Mouse (Mus musculus) midbrain, embryonic 14.5 days (tissue): ENCODE data around the gene Drap1. TPM values are rescaled to one million over a fixed set of nuclear protein-coding genes. Genes with fewer than 3 reads are reported as not detected.
A peak's percentile ranks its signal among the peaks of the same experiment; 100 is the strongest.
"Not testable (repeated sequence)": the region's sequence is repeated elsewhere in the genome, so short reads cannot be mapped to it uniquely, and the experiment has no call there.

ENCODE experiments used
- ATAC-seq: fragments of 200-750 bp; cut with Nextera tagmentation; 2 replicates; pipeline ENCODE4 v1.8.0; 2017; ENCODE audit warnings: moderate number of reproducible peaks, moderate library complexity; ENCODE audit not compliant: low FRiP score, low TSS enrichment
- DNase-seq: peaks from one replicate; pipeline ENCODE4 v3.0.0-alpha.2; 2015
- H3K27ac ChIP-seq: fragments of 300-500 bp; sonication (generic); replicated peaks from 2 replicates; pipeline ENCODE4 v1.5.1; 2014; ENCODE audit warnings: mild to moderate bottlenecking, low read depth, low read length, moderate library complexity
- H3K27me3 ChIP-seq: fragments of 300-500 bp; sonication (generic); 2 replicates; pipeline ENCODE4 v1.6.1; 2014; ENCODE audit warnings: low read length, control low read depth, mixed read lengths; ENCODE audit not compliant: control insufficient read depth, insufficient read depth
- H3K36me3 ChIP-seq: fragments of 300-500 bp; sonication (generic); 2 replicates; pipeline ENCODE4 v1.6.1; 2014; ENCODE audit warnings: low read length, control low read depth; ENCODE audit not compliant: control insufficient read depth, insufficient read depth
- H3K4me1 ChIP-seq: fragments of 300-500 bp; sonication (generic); 2 replicates; pipeline ENCODE4 v1.6.1; 2014; ENCODE audit warnings: mild to moderate bottlenecking, antibody characterized with exemption, low read length, control low read depth; ENCODE audit not compliant: control insufficient read depth, insufficient read depth
- H3K4me2 ChIP-seq: fragments of 300-500 bp; sonication (generic); 2 replicates; pipeline ENCODE4 v1.6.1; 2014; ENCODE audit warnings: mild to moderate bottlenecking, low read length, moderate library complexity
- H3K4me3 ChIP-seq: fragments of 300-500 bp; sonication (generic); replicated peaks from 2 replicates; pipeline ENCODE4 v1.5.1; 2014; ENCODE audit warnings: low read depth, low read length
- H3K9ac ChIP-seq: fragments of 300-500 bp; sonication (generic); replicated peaks from 2 replicates; pipeline ENCODE4 v1.6.1; 2014; ENCODE audit warnings: mild to moderate bottlenecking, low read length, moderate library complexity
- H3K9me3 ChIP-seq: fragments of 300-500 bp; sonication (generic); 2 replicates; pipeline ENCODE4 v1.6.1; 2016; ENCODE audit warnings: low read length, control low read depth, mixed read lengths; ENCODE audit not compliant: control insufficient read depth
- WGBS: fragments of 180-500 bp; shearing (Covaris S2); extraction: QIAGEN DNeasy Blood & Tissue Kit; methylation state at CpG from one replicate; pipeline ENCODE4 v1.1.7; 2014; 5-methylcytosine and 5-hydroxymethylcytosine counted together
- polyA plus RNA-seq: library from polyadenylated mRNA; unstranded; fragments of >200 nt; fragmentation: Nextera tagmentation; extraction: Ambion mirVana; gene quantifications from 2 replicates; pipeline ENCODE4 v1.2.1, GENCODE M21; 2014

Drap1 gene
- polyA plus RNA-seq, 1 experiment from 2014 or later = 225 TPM

- Histone ChIP-seq H3K9me3 (no peaks in the 10 kb centered on the region), H3K9ac (peak overlapping the region; percentile 78), H3K27me3 (no peaks in the 10 kb centered on the region), H3K27ac (peak overlapping the region; percentile 87), H3K4me3 (peak overlapping the region; percentile 60), H3K4me2 (peak overlapping the region; percentile 83), H3K4me1 (peaks cover 12% of the 10 kb centered on the region; the same call in 1 of the 2 replicates), H3K36me3 (no peaks in the 10 kb centered on the region)
- ATAC-seq = no peak; the same call in 1 of the 2 replicates
- WGBS = 17% methylated on average over 7 of the region's 7 CpGs
- DNase-seq = peak; percentile 82
These were observed 17.6 kb downstream of the Drap1 start for GRCm38 (mm10) chr19:5407133-5407532.

DNA sequence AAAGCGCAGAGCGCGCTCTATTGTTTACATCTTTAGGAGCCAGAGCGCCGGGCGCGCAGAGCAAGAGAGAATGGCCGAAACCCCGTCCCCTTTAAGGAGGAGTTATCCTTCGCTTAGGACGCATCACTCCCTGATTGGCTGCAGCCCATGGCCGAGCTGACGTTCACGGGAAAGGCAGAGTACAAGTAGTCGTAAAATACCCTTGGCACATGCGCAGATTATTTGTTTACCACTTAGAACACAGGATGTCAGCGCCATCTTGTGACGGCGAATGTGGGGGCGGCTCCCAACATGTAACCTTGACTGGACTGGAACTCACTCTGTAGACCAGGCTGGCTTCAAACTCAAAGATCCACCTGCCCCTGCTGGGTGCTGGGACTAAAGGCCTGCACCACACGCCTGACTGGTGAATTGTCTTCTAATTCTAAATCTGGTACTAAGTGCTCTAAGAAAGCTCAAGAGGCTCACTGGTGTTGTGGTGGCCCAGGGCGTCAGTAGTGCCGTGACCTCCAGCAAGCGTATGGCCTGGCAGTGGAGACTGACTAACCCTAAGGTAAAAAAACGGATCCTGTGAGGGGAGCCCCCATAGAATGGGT lies 18.1 kb downstream of the Drap1 start:
- H3K27me3 ChIP-seq, H3K36me3 ChIP-seq, H3K9me3 ChIP-seq: not testable (repeated sequence)
- peak overlapping the region; percentile 60 for H3K4me3 ChIP-seq
- ATAC-seq = peak; percentile 80; the same call in 1 of the 2 replicates
- H3K9ac ChIP-seq = peak overlapping the region; percentile 78
- peaks cover 12% of the 10 kb centered on the region; the same call in 1 of the 2 replicates for H3K4me1 ChIP-seq
- H3K4me2 ChIP-seq = peak overlapping the region; percentile 83
- DNase-seq = peak; percentile 53
- peak overlapping the region; percentile 87 for H3K27ac ChIP-seq
- WGBS = 19% methylated on average over 22 of the region's 25 CpGs

DNA sequence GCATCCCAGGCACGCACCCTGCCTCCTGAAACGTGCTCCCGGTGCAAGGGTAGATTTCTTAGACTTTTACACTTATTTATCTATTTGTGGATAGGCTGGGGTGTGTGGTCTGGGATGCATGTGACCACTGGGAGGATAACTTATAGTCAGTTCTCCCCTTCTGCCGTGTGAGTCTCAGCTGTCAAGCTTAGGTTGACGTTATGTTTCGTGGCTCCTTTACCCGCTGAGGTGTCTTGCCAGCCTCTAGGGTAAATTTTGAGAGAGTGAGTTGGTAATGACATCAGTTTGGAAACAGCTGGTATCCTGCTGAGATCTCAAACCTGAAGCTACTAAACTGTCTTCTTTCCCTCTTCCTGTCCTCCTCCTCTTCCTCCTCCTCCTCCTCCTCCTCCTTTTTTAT lies 18.9 kb downstream of the Drap1 start:
- Histone ChIP-seq H3K4me2 (peak overlapping the region; percentile 57), H3K27ac (0 out of 2 replicates have a peak overlapping the region, but pooled peaks have one; percentile 32), H3K27me3 (no peaks in the 10 kb centered on the region), H3K4me3 (peak overlapping the region; percentile 31), H3K4me1 (peaks cover 12% of the 10 kb centered on the region; the same call in 1 of the 2 replicates), H3K36me3 (no peaks in the 10 kb centered on the region), H3K9me3 (no peaks in the 10 kb centered on the region), H3K9ac (no peak overlapping the region; the same call in 1 of the 2 replicates)
- 31% methylated on average over 7 of the region's 7 CpGs for WGBS
- peak; percentile 19 for DNase-seq
- ATAC-seq = no peak

DNA sequence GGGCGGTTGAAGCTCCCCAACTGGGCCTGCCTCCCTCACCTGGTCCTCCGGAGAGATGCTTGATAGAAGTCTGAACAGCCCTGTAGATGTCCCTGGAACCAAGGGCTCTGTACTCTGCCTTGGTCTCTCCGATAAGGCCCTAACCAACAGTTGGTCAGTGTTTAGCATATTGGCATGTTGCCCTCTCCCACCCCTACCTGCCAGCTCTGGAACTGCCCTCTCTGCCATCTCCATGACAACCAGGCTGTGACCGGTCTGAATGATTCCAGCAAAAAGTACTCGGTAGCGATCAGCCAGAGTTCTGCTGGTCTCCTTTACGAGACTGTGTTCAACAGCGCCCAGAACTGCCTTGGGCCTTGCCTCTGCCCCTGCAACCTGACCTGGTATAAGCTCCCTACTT lies 22.5 kb downstream of the Drap1 start, which contains the start of gene Tsga10ip:
Gene Tsga10ip, minus strand, starts transcription at position 234 of the 400 bp plus-strand sequence.
- H3K4me3 ChIP-seq = no peak within 1 kb of the TSS
- no peak for ATAC-seq
- H3K4me2 ChIP-seq = no peak within 1 kb of the TSS
- DNase-seq = no peak
- WGBS = 73% methylated on average over 8 of the region's 8 CpGs
- H3K36me3 ChIP-seq = no peaks in the 10 kb centered on the region
- H3K4me1 ChIP-seq = peaks cover 4% of the 10 kb centered on the region; the same call in 1 of the 2 replicates
- no peak within 1 kb of the TSS for H3K27ac ChIP-seq
- H3K9me3 ChIP-seq = no peaks in the 10 kb centered on the region
- H3K27me3 ChIP-seq = no peaks in the 10 kb centered on the region
- H3K9ac ChIP-seq = no peak within 1 kb of the TSS

DNA sequence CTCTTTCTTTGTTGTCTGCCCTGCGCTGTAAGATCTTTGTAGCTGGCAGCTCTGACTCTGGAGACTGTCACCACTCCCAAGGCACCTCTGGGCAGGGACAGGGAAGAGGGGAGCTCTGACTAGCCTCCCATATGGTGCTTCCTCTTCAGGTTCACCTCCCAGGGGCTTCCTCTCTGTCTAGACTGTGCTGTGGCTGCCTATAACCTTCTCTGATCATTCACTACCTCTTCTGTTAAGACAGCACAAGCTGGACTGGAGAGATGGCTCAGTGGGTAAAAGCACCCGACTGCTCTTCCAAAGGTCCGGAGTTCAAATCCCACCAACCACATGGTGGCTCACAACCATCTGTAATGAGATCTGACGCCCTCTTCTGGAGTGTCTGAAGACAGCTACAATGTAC lies 23.7 kb downstream of the Drap1 start:
- 67% methylated on average over 4 of the region's 4 CpGs for WGBS
- H3K27ac ChIP-seq, ATAC-seq, H3K9me3 ChIP-seq, H3K27me3 ChIP-seq, H3K9ac ChIP-seq, DNase-seq, H3K4me1 ChIP-seq, H3K4me3 ChIP-seq, H3K4me2 ChIP-seq, H3K36me3 ChIP-seq: not testable (repeated sequence)

GRCm38 (mm10) chr19:5395371-5395770 lies 29.4 kb downstream of the Drap1 start:
- no peaks in the 10 kb centered on the region for H3K27me3 ChIP-seq
- no peak overlapping the region for H3K4me3 ChIP-seq
- H3K9ac ChIP-seq = no peak overlapping the region
- H3K27ac ChIP-seq = no peak overlapping the region
- 71% methylated on average over 4 of the region's 4 CpGs for WGBS
- no peak overlapping the region for H3K4me2 ChIP-seq
- DNase-seq = no peak
- ATAC-seq = no peak
- H3K4me1 ChIP-seq = peaks cover 1% of the 10 kb centered on the region
- H3K36me3 ChIP-seq = no peaks in the 10 kb centered on the region
- H3K9me3 ChIP-seq = no peaks in the 10 kb centered on the region

DNA sequence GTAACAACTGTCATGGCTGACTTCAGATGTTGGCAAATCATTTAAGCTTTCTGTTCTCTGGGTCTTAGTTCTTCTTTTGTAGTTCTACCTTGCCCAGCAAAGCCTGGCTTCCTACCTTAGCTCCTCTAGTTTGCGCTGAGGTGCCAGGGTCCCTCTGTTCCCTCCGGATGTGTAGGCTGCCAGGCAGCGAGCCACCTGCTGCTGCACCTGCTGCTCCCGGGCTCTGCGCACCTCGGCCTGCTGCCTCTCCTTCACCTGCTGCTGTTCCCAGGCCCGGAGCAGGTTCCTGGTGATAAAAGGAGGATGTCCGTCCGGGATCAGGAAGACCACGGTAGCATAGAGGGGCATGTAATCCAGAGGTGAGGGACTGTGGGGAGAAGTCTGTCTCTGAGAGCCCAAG lies 30.6 kb downstream of the Drap1 start:
- no peaks in the 10 kb centered on the region for H3K27me3 ChIP-seq
- no peak overlapping the region for H3K4me3 ChIP-seq
- H3K27ac ChIP-seq = no peak overlapping the region
- H3K4me2 ChIP-seq = no peak overlapping the region
- no peaks in the 10 kb centered on the region for H3K36me3 ChIP-seq
- no peaks in the 10 kb centered on the region for H3K9me3 ChIP-seq
- H3K4me1 ChIP-seq = peaks cover 13% of the 10 kb centered on the region
- no peak overlapping the region for H3K9ac ChIP-seq
- WGBS = 62% methylated on average over 10 of the region's 10 CpGs
- DNase-seq (no peak), ATAC-seq (no peak)

DNA sequence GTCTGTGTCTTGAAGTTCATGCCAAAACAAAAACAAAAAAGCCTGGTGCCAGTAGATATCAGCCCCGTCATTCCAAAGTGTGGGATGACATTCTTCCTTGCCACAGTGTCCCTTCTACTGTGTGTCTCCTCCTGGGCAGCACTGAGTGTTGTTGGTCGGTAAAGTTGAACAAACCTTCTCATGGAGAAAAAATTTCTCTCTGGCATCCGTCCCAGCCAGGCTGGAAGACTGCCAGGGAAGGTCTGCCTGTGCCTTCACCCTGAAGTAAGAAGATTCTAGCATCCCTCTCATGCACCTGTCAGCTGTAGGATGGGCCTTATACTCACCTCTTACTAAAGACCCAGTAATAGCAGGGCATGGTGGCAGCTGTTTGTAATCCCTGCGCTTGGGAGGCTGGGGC lies 31.9 kb downstream of the Drap1 start:
- WGBS = 72% methylated on average over 4 of the region's 4 CpGs
- ATAC-seq (no peak), DNase-seq (no peak)
- Histone ChIP-seq H3K4me1 (peaks cover 17% of the 10 kb centered on the region), H3K27ac (no peak overlapping the region), H3K9me3 (no peaks in the 10 kb centered on the region), H3K4me3 (no peak overlapping the region), H3K4me2 (no peak overlapping the region), H3K36me3 (no peaks in the 10 kb centered on the region), H3K27me3 (no peaks in the 10 kb centered on the region), H3K9ac (no peak overlapping the region)

DNA sequence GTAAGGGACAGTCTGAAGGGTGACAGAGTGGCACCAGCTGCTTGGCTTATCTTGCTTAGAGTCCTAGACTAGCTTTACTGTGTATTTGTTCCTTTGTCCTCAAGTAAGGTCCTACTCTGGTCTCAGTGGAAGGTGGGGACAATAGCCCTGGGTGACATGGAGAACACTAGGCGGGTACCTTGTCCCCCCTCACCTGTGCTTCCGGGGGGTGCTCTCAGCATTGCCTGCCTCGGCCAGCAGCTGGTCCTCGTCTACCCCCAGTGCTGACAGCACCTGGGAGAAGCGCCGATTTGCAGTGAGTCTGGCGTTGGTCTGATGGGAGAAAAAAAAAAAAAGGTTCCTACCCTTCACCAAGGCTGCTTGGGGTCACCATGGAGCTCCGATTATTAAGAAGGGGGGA lies 34.4 kb downstream of the Drap1 start:
- no peak overlapping the region for H3K9ac ChIP-seq
- ATAC-seq = no peak
- H3K4me3 ChIP-seq = no peak overlapping the region

More for the DNA sequence above, 34.4 kb downstream of the Drap1 start:
- no peaks in the 10 kb centered on the region for H3K27me3 ChIP-seq
- H3K4me2 ChIP-seq = 0 out of 2 replicates have a peak overlapping the region, but pooled peaks have one; percentile 96
- no peak for DNase-seq
- WGBS = 85% methylated on average over 8 of the region's 8 CpGs
- H3K4me1 ChIP-seq = peaks cover 28% of the 10 kb centered on the region
- H3K9me3 ChIP-seq = no peaks in the 10 kb centered on the region
- peaks cover 5% of the 10 kb centered on the region for H3K36me3 ChIP-seq
- H3K27ac ChIP-seq = no peak overlapping the region
